ENCODE assay signal across 9 mouse cellular contexts in the genomic region with DNA sequence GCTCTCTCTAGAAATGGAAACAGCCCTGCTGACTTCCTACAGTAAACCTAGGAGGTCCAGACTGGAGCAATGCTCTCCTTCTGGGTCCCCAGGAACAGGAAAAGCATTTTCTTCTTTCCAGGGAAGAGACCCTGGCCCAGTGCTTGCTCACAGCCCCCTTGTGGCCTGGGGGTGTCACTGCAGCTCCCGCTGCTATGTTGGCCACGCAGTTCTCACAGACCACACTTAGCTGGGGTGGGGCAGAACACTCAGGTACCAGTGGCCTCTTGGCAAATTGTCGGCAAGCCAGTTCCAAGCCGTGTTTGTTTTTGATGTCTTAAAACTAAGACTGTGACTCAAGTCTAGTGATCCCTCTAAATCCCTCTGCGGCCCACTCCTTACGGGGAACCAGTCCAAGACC. TPM values are rescaled to one million over a fixed set of nuclear protein-coding genes. Genes with fewer than 3 reads are reported as not detected.
DNase-seq lines count a peak whose midpoint lies in the region; ATAC-seq and TF ChIP-seq lines count a peak whose summit lies in the region.
"Had no signal": no experiment of that assay in that cellular context is flagged by ENCODE, and none has a peak within 500 bp of the region (broad histone marks: within the 10 kb centered on the region; RNA-seq: fewer than 3 reads in every experiment).

No protein-coding gene starts in this region.

- ATAC-seq in embryonic facial prominence, embryonic 11.5 days (replicated peaks; ENCODE audit: insufficient number of reproducible peaks, low FRiP score, low TSS enrichment, low read depth), result no peak
- no peak for ATAC-seq in limb, embryonic 14.5 days (ENCODE audit: low FRiP score, low read depth)
- no peak for ATAC-seq in midbrain, embryonic 15.5 days (replicated peaks)
- ATAC-seq: Patski had no signal

- TF ChIP-seq POLR2A in limb, embryonic 14.5 days (IDR thresholded peaks at IDR 0.05; ENCODE audit: borderline replicate concordance, extremely low read depth, insufficient read depth, insufficient read length), result no peak

- H3K4me2 ChIP-seq in embryonic facial prominence, embryonic 11.5 days (ENCODE audit: low read depth, low read length), result peak overlapping the region; percentile 16; the same call in 1 of the 2 replicates
- peak overlapping the region; percentile 99 for H3K4me2 ChIP-seq in limb, embryonic 14.5 days (replicated peaks; ENCODE audit: low read depth, low read length, severe bottlenecking)
- H3K4me2 ChIP-seq in midbrain, embryonic 15.5 days, result peak overlapping the region; percentile 91

- H3K4me3 ChIP-seq in embryonic facial prominence, embryonic 11.5 days (ENCODE audit: low read depth, low read length), result no peak overlapping the region
- peak overlapping the region; percentile 63 for H3K4me3 ChIP-seq in limb, embryonic 14.5 days (replicated peaks; ENCODE audit: low read length)
- peak overlapping the region; percentile 68 for H3K4me3 ChIP-seq in midbrain, embryonic 15.5 days

- H3K36me3 ChIP-seq in embryonic facial prominence, embryonic 11.5 days (replicated peaks; ENCODE audit: control insufficient read depth, insufficient read depth, low read depth, low read length), result no peaks in the 10 kb centered on the region
- H3K36me3 ChIP-seq in limb, embryonic 14.5 days (ENCODE audit: control insufficient read depth, insufficient read depth, low read length), result no peaks in the 10 kb centered on the region
- H3K36me3 ChIP-seq in midbrain, embryonic 15.5 days (replicated peaks), result no peaks in the 10 kb centered on the region

- peaks cover 17% of the 10 kb centered on the region for H3K27me3 ChIP-seq in embryonic facial prominence, embryonic 11.5 days (ENCODE audit: control insufficient read depth, insufficient read depth, low read length)
- H3K27me3 ChIP-seq in limb, embryonic 14.5 days (ENCODE audit: control insufficient read depth, insufficient read depth, low read length), result peaks cover 19% of the 10 kb centered on the region; the same call in 1 of the 2 replicates
- H3K27me3 ChIP-seq in midbrain, embryonic 15.5 days (replicated peaks), result peaks cover 7% of the 10 kb centered on the region; the same call in 1 of the 2 replicates
- H3K27me3 ChIP-seq: Patski had no signal

- no peak overlapping the region for H3K27ac ChIP-seq in embryonic facial prominence, embryonic 11.5 days (replicated peaks; ENCODE audit: low read depth, low read length)
- no peak overlapping the region for H3K27ac ChIP-seq in limb, embryonic 14.5 days (replicated peaks; ENCODE audit: low read depth, low read length)
- no peak overlapping the region for H3K27ac ChIP-seq in midbrain, embryonic 15.5 days

- 36% methylated on average over 6 of the region's 6 CpGs for WGBS in embryonic facial prominence, embryonic 11.5 days
- WGBS in limb, embryonic 14.5 days, result 39% methylated on average over 4 of the region's 6 CpGs
- WGBS in midbrain, embryonic 15.5 days, result 35% methylated on average over 6 of the region's 6 CpGs

- H3K9ac ChIP-seq in embryonic facial prominence, embryonic 11.5 days (replicated peaks; ENCODE audit: low read length), result no peak overlapping the region; the same call in 1 of the 2 replicates
- no peak overlapping the region for H3K9ac ChIP-seq in limb, embryonic 14.5 days (ENCODE audit: low read depth, low read length, severe bottlenecking)
- H3K9ac ChIP-seq in midbrain, embryonic 15.5 days, result no peak overlapping the region

- no peaks in the 10 kb centered on the region for H3K9me3 ChIP-seq in embryonic facial prominence, embryonic 11.5 days (replicated peaks; ENCODE audit: control insufficient read depth, low read length)
- no peaks in the 10 kb centered on the region for H3K9me3 ChIP-seq in limb, embryonic 14.5 days (ENCODE audit: control insufficient read depth, low read length)
- no peaks in the 10 kb centered on the region for H3K9me3 ChIP-seq in midbrain, embryonic 15.5 days

- H3K4me1 ChIP-seq in embryonic facial prominence, embryonic 11.5 days (ENCODE audit: control insufficient read depth, insufficient read depth, low read length), result peaks cover 2% of the 10 kb centered on the region
- peaks cover 7% of the 10 kb centered on the region; the same call in 1 of the 2 replicates for H3K4me1 ChIP-seq in limb, embryonic 14.5 days (ENCODE audit: control insufficient read depth, insufficient read depth, low read length)
- peaks cover 38% of the 10 kb centered on the region for H3K4me1 ChIP-seq in midbrain, embryonic 15.5 days

- peak; percentile 74 to 79 for DNase-seq in left cerebral cortex, adult 18-20 months (ENCODE audit: low spot score in 2 of 2)
- no peak for DNase-seq in left cerebral cortex, adult 11 months (ENCODE audit: low spot score)
- DNase-seq in embryonic facial prominence, embryonic 11.5 days (ENCODE audit: low spot score), result peak; percentile 83
- peak; percentile 80 to 88 for DNase-seq in heart, adult 18-20 months
- DNase-seq in kidney, adult 11 months, result peak; percentile 28
- peak; percentile 72 for DNase-seq in limb, embryonic 14.5 days (ENCODE audit: low spot score)
- DNase-seq in spleen, postnatal 14 days (ENCODE audit: low spot score in 2 of 2), result peak; percentile 30 to 61

RNA-seq across cellular contexts. Expression of gene Man1c1, which starts 2.2 kb away (rescaled TPM):
- 10 to 100 TPM; 44.5 to 45.6 TPM for total RNA-seq in left cerebral cortex, adult 18-20 months (2021)
- 1.9 and 3.3 TPM in 2 replicates for polyA plus RNA-seq in embryonic facial prominence, embryonic 11.5 days (2014; fragmentation: Nextera tagmentation; extraction: Ambion mirVana)
- total RNA-seq in heart, adult 18-20 months (2021), result 10 to 100 TPM; 26.9 to 28.3 TPM
- polyA plus RNA-seq in limb, embryonic 14.5 days (2012; rRNA removed), result 9.1 and 10.6 TPM in 2 replicates
- polyA plus RNA-seq in limb, embryonic 14.5 days (2014; fragmentation: Nextera tagmentation; extraction: Ambion mirVana), result 5.1 and 5.9 TPM in 2 replicates
- 3.8 and 4.3 TPM in 2 replicates for polyA plus RNA-seq in midbrain, embryonic 15.5 days (2015; fragmentation: Nextera tagmentation; extraction: Ambion mirVana)

Comparison
In these comparisons a context has a peak if more than half of its experiments do, and no peak if none do; other contexts are left out.
1. H3K4me2 ChIP-seq: peak in every context shown above with its lines; median percentile 99 in limb, embryonic 14.5 days; 91 in midbrain, embryonic 15.5 days; 16 in embryonic facial prominence, embryonic 11.5 days.